Mouse (Mus musculus) CH12.LX (cell line): Measurements from ENCODE around the gene Nkap. TPM values are rescaled to one million over a fixed set of nuclear protein-coding genes. Genes with fewer than 3 reads are reported as not detected.

Experiments
- DNase-seq: peaks from one replicate; pipeline ENCODE4 v3.0.0-alpha.2; 2013; ENCODE audit errors: extremely low read depth
- H3K27ac ChIP-seq: 2 replicates; pipeline ENCODE4 v1.5.1; 2012; ENCODE audit warnings: low read depth, mild to moderate bottlenecking, control low read depth, moderate library complexity; ENCODE audit not compliant: insufficient read depth
- H3K27me3 ChIP-seq: replicated peaks from 2 replicates; pipeline ENCODE3; 2012; ENCODE audit warnings: inconsistent platforms
- H3K36me3 ChIP-seq, 2 experiments: replicated peaks in 1 of 2; 2 replicates each; pipeline versions ENCODE3 to v1.6.1; 2012; ENCODE audit warnings: inconsistent platforms in 1 of 2, low read length in 1 of 2, mild to moderate bottlenecking in 1 of 2, mixed read lengths in 1 of 2, moderate library complexity in 1 of 2; ENCODE audit not compliant: control insufficient read depth in 1 of 2, insufficient read depth in 1 of 2
- H3K4me1 ChIP-seq, 2 experiments: 2 replicates each; pipeline ENCODE4 v1.6.1; 2012; ENCODE audit warnings: inconsistent platforms in 1 of 2, moderate library complexity in 1 of 2; ENCODE audit not compliant: insufficient read depth in 2 of 2, control insufficient read depth in 1 of 2
- H3K4me2 ChIP-seq: 2 replicates; pipeline ENCODE4 v1.6.1; 2012; ENCODE audit warnings: low read depth, mild to moderate bottlenecking, control low read depth; ENCODE audit not compliant: poor library complexity, insufficient read depth, severe bottlenecking
- H3K4me3 ChIP-seq, 3 experiments: fragments of 150-350 bp in 1 of 3; sonication (generic) in 1 of 3; replicated peaks in 1 of 3; 2 replicates each; pipeline versions ENCODE3 to v1.5.1; 2011 to 2012; ENCODE audit warnings: low read depth in 2 of 3, low read length in 2 of 3, mild to moderate bottlenecking in 2 of 3, moderate library complexity in 2 of 3, control low read depth in 1 of 3, improper control_type of control experiment in 1 of 3, inconsistent platforms in 1 of 3, mixed read lengths in 1 of 3; ENCODE audit not compliant: poor library complexity in 1 of 3
- H3K79me2 ChIP-seq: replicated peaks from 2 replicates; pipeline ENCODE4 v1.6.1; 2012; ENCODE audit warnings: mild to moderate bottlenecking, moderate library complexity; ENCODE audit not compliant: control insufficient read depth, poor library complexity, insufficient read depth, severe bottlenecking; ENCODE audit errors: extremely low read depth
- H3K9ac ChIP-seq: 2 replicates; pipeline ENCODE4 v1.6.1; 2012; ENCODE audit warnings: low read depth, mild to moderate bottlenecking, control low read depth, moderate library complexity; ENCODE audit not compliant: insufficient read depth
- H3K9me3 ChIP-seq: replicated peaks from 2 replicates; pipeline ENCODE3; 2012; ENCODE audit warnings: low read length, inconsistent platforms, mixed read lengths
- CHD1 ChIP-seq: IDR thresholded peaks from 2 replicates; pipeline ENCODE4 v1.6.1; 2012; ENCODE audit warnings: low read depth, low read length, improper control_type of control experiment, inconsistent platforms
- CTCF ChIP-seq, 2 experiments: IDR thresholded peaks in 1 of 2; conservative IDR thresholded peaks in 1 of 2; 2 replicates each; pipeline ENCODE4 v1.5.1; 2011 to 2012; ENCODE audit warnings: low read depth in 2 of 2, low read length in 2 of 2, improper control_type of control experiment in 1 of 2, inconsistent platforms in 1 of 2, mild to moderate bottlenecking in 1 of 2, moderate library complexity in 1 of 2
- E2F4 ChIP-seq: IDR thresholded peaks from 2 replicates; pipeline ENCODE4 v1.6.1; 2011; ENCODE audit warnings: low read depth, low read length, improper control_type of control experiment; ENCODE audit not compliant: insufficient replicate concordance
- ELF1 ChIP-seq: IDR thresholded peaks from 2 replicates; pipeline ENCODE4 v1.6.1; 2014; ENCODE audit warnings: low read depth, mild to moderate bottlenecking, inconsistent platforms, low read length, improper control_type of control experiment
- GABPA ChIP-seq: IDR thresholded peaks from 2 replicates; pipeline ENCODE4 v1.6.1; 2012; ENCODE audit warnings: low read depth, low read length, improper control_type of control experiment, inconsistent platforms; ENCODE audit not compliant: insufficient replicate concordance
- JUND ChIP-seq: conservative IDR thresholded peaks from 2 replicates; pipeline ENCODE4 v1.6.1; 2011; ENCODE audit warnings: low read depth, low read length, improper control_type of control experiment
- MAFK ChIP-seq: IDR thresholded peaks from 2 replicates; pipeline ENCODE4 v1.6.1; 2011; ENCODE audit warnings: low read length, improper control_type of control experiment; ENCODE audit not compliant: insufficient replicate concordance
- MAX ChIP-seq: IDR thresholded peaks from 2 replicates; pipeline ENCODE4 v1.6.1; 2011; ENCODE audit warnings: low read length, improper control_type of control experiment
- MAZ ChIP-seq: IDR thresholded peaks from 2 replicates; pipeline ENCODE4 v1.6.1; 2012; ENCODE audit warnings: low read depth, mild to moderate bottlenecking, inconsistent platforms, low read length, improper control_type of control experiment, moderate library complexity
- MEF2A ChIP-seq: IDR thresholded peaks from 2 replicates; pipeline ENCODE4 v1.6.1; 2014; ENCODE audit warnings: low read depth, mild to moderate bottlenecking, inconsistent platforms, low read length, improper control_type of control experiment, borderline replicate concordance
- MYC ChIP-seq: IDR thresholded peaks from 2 replicates; pipeline ENCODE4 v1.6.1; 2011; ENCODE audit warnings: low read depth, mild to moderate bottlenecking, improper control_type of control experiment, low read length
- NRF1 ChIP-seq: IDR thresholded peaks from 2 replicates; pipeline ENCODE4 v1.6.1; 2014; ENCODE audit warnings: low read depth, mild to moderate bottlenecking, inconsistent platforms, low read length, improper control_type of control experiment, moderate library complexity
- RAD21 ChIP-seq: IDR thresholded peaks from 2 replicates; pipeline ENCODE4 v1.6.1; 2011; ENCODE audit warnings: low read depth, mild to moderate bottlenecking, low read length, improper control_type of control experiment, moderate library complexity
- SMC3 ChIP-seq: IDR thresholded peaks from 2 replicates; pipeline ENCODE4 v1.6.1; 2011; ENCODE audit warnings: low read depth, low read length, improper control_type of control experiment
- TCF12 ChIP-seq: IDR thresholded peaks from 2 replicates; pipeline ENCODE4 v1.6.1; 2014; ENCODE audit warnings: low read depth, mild to moderate bottlenecking, inconsistent platforms, low read length, improper control_type of control experiment
- USF1 ChIP-seq: IDR thresholded peaks from 2 replicates; pipeline ENCODE4 v1.6.1; 2014; ENCODE audit warnings: low read depth, mild to moderate bottlenecking, inconsistent platforms, low read length, improper control_type of control experiment
- ZMIZ1 ChIP-seq: IDR thresholded peaks from 2 replicates; pipeline ENCODE4 v1.6.1; 2012; ENCODE audit warnings: low read depth, mild to moderate bottlenecking, inconsistent platforms, low read length, improper control_type of control experiment
- ZNF384 ChIP-seq: IDR thresholded peaks from 2 replicates; pipeline ENCODE4 v1.6.1; 2012; ENCODE audit warnings: low read depth, low read length, improper control_type of control experiment, inconsistent platforms
- dilution Hi-C: fragments of 300-500 bp; cut with MboI; formaldehyde crosslinking; loops from 2 replicates; pipeline ENCODE4 v1.14.3; 2020; ENCODE audit warnings: low sequenced_read_pairs; ENCODE audit not compliant: extremely low pct_unique_long_range_greater_than_20kb, extremely low pct_ligation_motif_present
- in situ Hi-C: fragments of 300-500 bp; cut with MboI; formaldehyde crosslinking; loops from 3 replicates; pipeline ENCODE4 v1.14.3; 2019; ENCODE audit warnings: low sequenced_read_pairs, low pct_ligation_motif_present, low pct_unique_long_range_greater_than_20kb, mixed read lengths
- polyA plus RNA-seq: library from polyadenylated mRNA; unstranded; fragments of >175 nt; gene quantifications from 2 replicates; pipeline ENCODE4 v1.2.1, GENCODE M21; 2012; ENCODE audit warnings: low read depth; ENCODE audit not compliant: insufficient read length
- total RNA-seq, 2 experiments: library from RNA; depleted of rRNA; stranded (reverse); fragments of 300-350 nt in 1 of 2; fragments of >200 nt in 1 of 2; gene quantifications; 2 replicates each; pipeline ENCODE4 v1.2.3; 2012 to 2014

Nkap gene
- total and polyA plus RNA-seq, 3 experiments, result 11.6 to 28.2 (median 19.4) TPM

DNA sequence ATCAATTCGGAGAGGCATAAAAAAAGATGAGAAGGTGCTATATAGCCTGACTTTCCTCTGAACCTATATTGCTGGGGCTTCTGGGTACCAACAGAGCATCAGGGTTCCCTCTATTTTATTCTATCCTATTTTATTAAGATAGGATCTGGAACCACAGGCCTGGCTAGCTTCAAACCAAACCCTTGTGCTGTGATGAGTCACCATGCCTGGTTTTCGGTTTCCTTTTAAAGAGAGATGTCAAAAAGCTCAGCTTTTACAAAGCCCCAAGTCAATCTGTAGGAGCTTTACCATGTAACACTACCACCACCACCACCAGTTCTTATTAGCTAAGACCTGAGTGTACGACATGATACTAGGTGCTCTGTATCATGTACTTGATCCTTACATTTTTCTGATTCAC lies 27.9 kb upstream of the Nkap start:
- no peak overlapping the region for H3K9ac ChIP-seq
- TF ChIP-seq CHD1 (no peak), JUND (0 out of 2 replicates have a peak, but pooled peaks have one; percentile 13)
- no peaks in the 10 kb centered on the region for H3K79me2 ChIP-seq
- H3K27me3 ChIP-seq, result no peaks in the 10 kb centered on the region
- H3K4me2 ChIP-seq, result 0 out of 2 replicates have a peak overlapping the region, but pooled peaks have one; percentile 13
- DNase-seq, result no peak
- in situ Hi-C loops (no loop called here), dilution Hi-C loops (no loop called here)
- peaks cover 22 to 44% of the 10 kb centered on the region in 2 experiments for H3K36me3 ChIP-seq
- peak overlapping the region; percentile 60 for H3K27ac ChIP-seq
- H3K4me1 ChIP-seq, result peaks cover 0 to 9% of the 10 kb centered on the region in 2 experiments; a peak in 2 of 4 replicates
- no peaks in the 10 kb centered on the region for H3K9me3 ChIP-seq
- H3K4me3 ChIP-seq, result no peak overlapping the region

DNA sequence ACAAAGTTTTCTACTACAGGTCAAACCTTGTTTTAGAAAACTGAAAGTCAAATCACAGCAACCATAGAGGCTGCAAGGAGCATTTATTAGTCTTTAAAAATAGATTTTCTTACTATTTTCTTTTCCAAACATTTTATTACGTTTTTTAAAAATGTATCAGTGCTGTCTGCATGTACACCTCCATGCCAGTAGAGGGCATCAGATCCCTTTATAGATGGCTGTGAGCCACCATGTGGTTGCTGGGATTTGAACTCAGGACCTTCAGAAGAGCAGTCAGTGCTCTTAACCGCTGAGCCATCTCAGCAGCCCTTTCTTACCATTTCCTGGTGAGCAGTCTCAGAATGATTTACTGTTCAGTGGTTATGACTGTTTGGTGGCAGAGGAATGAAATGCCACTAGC lies 22.8 kb upstream of the Nkap start:
- dilution Hi-C loops (no loop called here), in situ Hi-C loops (no loop called here)
- no peak for DNase-seq
- Histone ChIP-seq H3K4me1 (peaks cover 0 to 10% of the 10 kb centered on the region in 2 experiments; a peak in 2 of 4 replicates), H3K36me3 (peaks cover 22 to 39% of the 10 kb centered on the region in 2 experiments), H3K9ac (no peak overlapping the region), H3K27ac (no peak overlapping the region), H3K9me3 (no peaks in the 10 kb centered on the region), H3K79me2 (peaks cover 4% of the 10 kb centered on the region), H3K4me3 (no peak overlapping the region), H3K27me3 (no peaks in the 10 kb centered on the region), H3K4me2 (no peak overlapping the region)
- no peak for TF ChIP-seq GABPA
- peak; percentile 32 for TF ChIP-seq SMC3
- TF ChIP-seq ELF1, result no peak
- TF ChIP-seq ZMIZ1, result no peak
- peak; percentile 38 for TF ChIP-seq RAD21
- TF ChIP-seq MAFK, result no peak
- TF ChIP-seq MEF2A, result no peak
- peak; percentile 64; the same call in 1 of the 2 replicates for TF ChIP-seq MYC
- TF ChIP-seq NRF1, result no peak
- peak in 1 of 2 experiments; percentile 51; a peak in 2 of 4 replicates for TF ChIP-seq CTCF (conservative IDR thresholded peaks at IDR 0.05 in 1 of 2, IDR thresholded peaks at IDR 0.05 in 1 of 2; ENCODE audit: low read depth in 2 of 2, low read length in 2 of 2)

DNA sequence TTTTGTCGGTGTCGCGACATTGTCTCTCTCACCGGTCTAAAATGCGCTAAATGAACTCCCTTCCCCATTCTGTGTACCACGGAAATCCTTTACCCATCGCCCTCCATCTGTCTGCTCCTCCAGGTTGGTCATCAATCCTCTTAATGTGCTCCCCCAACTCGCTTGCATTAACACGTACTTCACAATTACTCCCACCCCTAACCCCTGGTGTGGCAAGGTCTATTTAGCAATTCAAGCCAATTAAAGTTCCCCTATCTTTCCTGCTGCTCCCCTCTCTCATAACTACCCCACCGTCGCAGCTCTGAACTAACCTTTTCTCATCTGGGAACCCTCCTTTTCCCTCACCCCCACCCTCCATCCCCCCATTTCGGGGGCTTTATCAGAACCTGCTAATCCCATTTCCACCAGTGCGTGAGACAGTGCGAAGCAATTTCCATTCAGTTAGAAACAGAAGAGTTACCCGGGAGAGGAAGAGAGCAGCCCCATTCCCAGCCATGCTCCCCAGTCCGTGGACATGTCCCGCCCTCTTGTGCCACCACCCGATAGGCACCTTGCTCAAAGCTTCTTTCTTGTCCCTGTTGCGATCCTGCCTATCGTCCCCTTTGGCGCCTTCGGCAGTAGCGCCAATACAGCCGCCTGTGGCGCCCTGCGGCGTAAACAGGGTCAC lies 16.9 kb upstream of the Nkap start:
- dilution Hi-C loops (no loop called here), in situ Hi-C loops (no loop called here)
- Histone ChIP-seq H3K79me2 (peaks cover 16% of the 10 kb centered on the region), H3K36me3 (peaks cover 7 to 8% of the 10 kb centered on the region in 2 experiments), H3K4me3 (peak overlapping the region; percentile 64 to 96 (median 78)), H3K27me3 (no peaks in the 10 kb centered on the region), H3K9me3 (no peaks in the 10 kb centered on the region), H3K4me1 (peaks cover 0 to 6% of the 10 kb centered on the region in 2 experiments; a peak in 1 of 4 replicates), H3K4me2 (peak overlapping the region; percentile 50), H3K27ac (peak overlapping the region; percentile 93), H3K9ac (peak overlapping the region; percentile 95)
- TF ChIP-seq TCF12, result no peak
- TF ChIP-seq E2F4, result no peak
- TF ChIP-seq ZNF384, result no peak
- TF ChIP-seq MAZ, result no peak
- no peak for TF ChIP-seq CHD1
- TF ChIP-seq USF1, result no peak
- 0 out of 2 replicates have a peak, but pooled peaks have one; percentile 14 for TF ChIP-seq MAX
- no peak for DNase-seq
